Mouse (Mus musculus): ENCODE results near the gene Anxa8.

Gene Anxa8

GRCm38 (mm10) chr14:34119046-34119723, 33.4 kb downstream of the Anxa8 start:
- no peak for DNase-seq (ENCODE audit: low spot score)

GRCm38 (mm10) chr14:34120016-34120910, 34.5 kb downstream of the Anxa8 start:
- DNase-seq (ENCODE audit: low spot score), result no peak

- no peak for DNase-seq (ENCODE audit: low spot score)
Observed at GRCm38 (mm10) chr14:34120923-34121351, 35.2 kb downstream of the Anxa8 start.

- no peak for DNase-seq (ENCODE audit: low spot score)
Observed at GRCm38 (mm10) chr14:34121691-34122090, 35.9 kb downstream of the Anxa8 start.

GRCm38 (mm10) chr14:34131216-34131615, 45.4 kb downstream of the Anxa8 start:
- no peak for DNase-seq (ENCODE audit: low spot score)

GRCm38 (mm10) chr14:34135391-34135790, 49.6 kb downstream of the Anxa8 start:
- DNase-seq (ENCODE audit: low spot score), result no peak

- no peak for DNase-seq (ENCODE audit: low spot score)
Observed at GRCm38 (mm10) chr14:34139671-34140664, 54.2 kb downstream of the Anxa8 start.

- DNase-seq (ENCODE audit: low spot score), result no peak
Observed at GRCm38 (mm10) chr14:34142316-34142715, 56.5 kb downstream of the Anxa8 start.

GRCm38 (mm10) chr14:34142915-34143314, 57.1 kb downstream of the Anxa8 start:
- DNase-seq (ENCODE audit: low spot score), result no peak
